Mouse (Mus musculus) stomach, postnatal 0 days (tissue): ENCODE results near the gene Hnrnpr. TPM values are rescaled to one million over a fixed set of nuclear protein-coding genes. Genes with fewer than 3 reads are reported as not detected.

Experiments used
- ATAC-seq: fragments of 200-750 bp; cut with Nextera tagmentation; 2 replicates; pipeline ENCODE4 v1.8.0; 2017; ENCODE audit not compliant: low FRiP score, low TSS enrichment
- DNase-seq: peaks from one replicate; pipeline ENCODE4 v3.0.0-alpha.2; 2016; ENCODE audit warnings: low spot score
- H3K27ac ChIP-seq: fragments of 300-500 bp; sonication (generic); replicated peaks from 2 replicates; pipeline ENCODE4 v1.5.1; 2014; ENCODE audit warnings: mild to moderate bottlenecking, control low read depth
- H3K27me3 ChIP-seq: fragments of 300-500 bp; sonication (generic); 2 replicates; pipeline ENCODE4 v1.6.1; 2014; ENCODE audit warnings: low read length; ENCODE audit not compliant: control insufficient read depth, insufficient read depth
- H3K36me3 ChIP-seq: fragments of 300-500 bp; sonication (generic); 2 replicates; pipeline ENCODE4 v1.6.1; 2014; ENCODE audit warnings: low read length, mixed read lengths; ENCODE audit not compliant: control insufficient read depth, insufficient read depth
- H3K4me1 ChIP-seq: fragments of 300-500 bp; sonication (generic); replicated peaks from 2 replicates; pipeline ENCODE4 v1.6.1; 2014; ENCODE audit warnings: antibody characterized with exemption; ENCODE audit not compliant: control insufficient read depth, insufficient read depth
- H3K4me2 ChIP-seq: fragments of 300-500 bp; sonication (generic); replicated peaks from 2 replicates; pipeline ENCODE4 v1.6.1; 2014; ENCODE audit warnings: low read depth, mild to moderate bottlenecking, control low read depth, moderate library complexity
- H3K4me3 ChIP-seq: fragments of 300-500 bp; sonication (generic); 2 replicates; pipeline ENCODE4 v1.5.1; 2014; ENCODE audit warnings: low read depth, low read length, control low read depth
- H3K9ac ChIP-seq: fragments of 300-500 bp; sonication (generic); 2 replicates; pipeline ENCODE4 v1.6.1; 2014; ENCODE audit warnings: mild to moderate bottlenecking, low read length, control low read depth, mixed read lengths
- H3K9me3 ChIP-seq: fragments of 300-500 bp; sonication (generic); 2 replicates; pipeline ENCODE4 v1.6.1; 2016; ENCODE audit warnings: low read length; ENCODE audit not compliant: control insufficient read depth
- CTCF ChIP-seq: IDR thresholded peaks from 2 replicates; pipeline ENCODE4 v1.5.1; 2016; ENCODE audit warnings: antibody characterized with exemption, low read depth, mild to moderate bottlenecking, moderate library complexity
- EP300 ChIP-seq: optimal IDR thresholded peaks from 2 replicates; pipeline ENCODE3; 2016; ENCODE audit warnings: antibody characterized with exemption
- WGBS: fragments of 180-500 bp; shearing (Covaris S2); extraction: QIAGEN DNeasy Blood & Tissue Kit; methylation state at CpG from one replicate; pipeline ENCODE4 v1.1.7; 2014; 5-methylcytosine and 5-hydroxymethylcytosine counted together
- polyA plus RNA-seq: library from polyadenylated mRNA; unstranded; fragments of >200 nt; fragmentation: Nextera tagmentation; extraction: Ambion mirVana; gene quantifications from 2 replicates; pipeline ENCODE4 v1.2.1, GENCODE M21; 2015

The Hnrnpr gene
- polyA plus RNA-seq, 1 experiment from 2014 or later: 54.8 TPM

DNA sequence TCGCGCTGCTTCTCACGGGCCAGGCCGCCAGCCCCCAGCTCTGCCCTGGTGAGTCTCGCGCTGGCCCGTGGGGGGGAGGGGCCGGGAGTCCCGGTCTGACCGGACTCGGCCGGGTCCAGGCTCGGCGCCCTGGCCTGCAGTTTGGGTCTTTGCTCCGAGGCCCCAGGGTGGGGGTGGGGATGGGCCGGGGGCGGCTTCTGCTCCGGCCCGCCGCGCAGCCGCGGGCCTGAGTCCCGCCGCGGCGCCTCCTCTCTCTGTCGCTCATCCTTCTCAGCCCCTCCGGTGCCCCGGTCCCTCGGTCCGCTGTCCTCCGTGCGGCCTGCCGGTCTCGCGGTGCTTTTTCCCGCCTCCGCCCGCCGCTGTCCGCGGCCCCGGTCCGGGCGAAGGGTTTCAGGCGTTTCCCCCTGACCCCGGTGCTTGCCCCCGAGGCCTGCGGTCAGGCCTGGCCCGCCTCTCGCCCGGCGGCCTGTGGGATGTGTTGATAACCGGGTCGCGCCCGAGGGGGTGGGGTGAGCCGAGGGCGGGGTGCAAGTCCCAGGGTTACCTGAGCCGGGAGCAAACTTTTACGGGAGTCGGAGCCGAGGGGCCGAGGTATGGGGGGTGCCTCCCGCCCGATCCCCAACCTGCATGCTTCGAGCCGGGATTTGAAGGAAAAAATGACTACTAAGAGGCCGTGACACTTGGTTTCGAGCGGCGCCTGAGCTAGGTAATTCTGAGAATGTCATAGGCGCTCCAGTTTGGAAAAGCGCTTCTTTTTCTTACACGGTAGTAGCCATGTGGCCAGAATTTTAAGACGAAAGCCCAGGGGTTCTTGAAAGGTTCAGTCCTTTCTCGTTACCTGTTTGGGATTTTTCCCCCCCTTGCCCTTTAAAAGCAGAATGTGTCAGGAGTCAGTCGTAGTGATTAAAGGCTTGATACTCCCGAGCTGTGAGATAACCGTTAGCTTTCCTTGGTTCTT is 579 bp downstream of the Hnrnpr start:
- peak; percentile 83 for DNase-seq
- no peak for TF ChIP-seq CTCF
- no peak for TF ChIP-seq EP300
- H3K4me2 ChIP-seq: peak overlapping the region; percentile 82
- peak overlapping the region; percentile 100 for H3K4me3 ChIP-seq
- no peaks in the 10 kb centered on the region for H3K27me3 ChIP-seq
- H3K4me1 ChIP-seq: peaks cover 2% of the 10 kb centered on the region; the same call in 1 of the 2 replicates
- WGBS: under 1% methylated on average over 67 of the region's 81 CpGs
- H3K9me3 ChIP-seq: no peaks in the 10 kb centered on the region
- H3K9ac ChIP-seq: peak overlapping the region; percentile 99
- H3K36me3 ChIP-seq: no peaks in the 10 kb centered on the region
- peak overlapping the region; percentile 97 for H3K27ac ChIP-seq
- peak; percentile 58 for ATAC-seq

DNA sequence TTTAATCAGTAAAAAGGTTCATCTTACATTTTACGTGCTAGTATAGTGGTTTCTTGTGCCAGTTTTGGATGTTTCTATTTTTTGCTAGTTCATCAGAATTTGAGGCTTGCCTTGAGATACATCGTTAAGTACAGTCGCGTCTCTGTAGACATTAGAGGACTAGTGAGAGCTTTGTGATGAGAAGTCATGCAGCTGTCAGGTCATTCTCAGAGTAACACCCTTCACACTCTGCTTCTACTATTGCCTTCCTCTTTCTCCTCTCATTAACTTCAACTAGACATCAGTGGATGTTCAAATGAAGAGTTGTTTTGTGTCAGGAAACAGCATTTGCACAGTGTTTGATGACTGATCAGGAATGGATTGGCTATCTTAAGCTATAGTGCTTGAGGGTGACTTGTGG is 1.9 kb downstream of the Hnrnpr start:
- H3K4me3 ChIP-seq: peak overlapping the region; percentile 100; the same call in 1 of the 2 replicates
- H3K36me3 ChIP-seq: no peaks in the 10 kb centered on the region
- no peak for DNase-seq
- TF ChIP-seq CTCF: no peak
- TF ChIP-seq EP300: no peak
- H3K4me1 ChIP-seq: peaks cover 2% of the 10 kb centered on the region; the same call in 1 of the 2 replicates
- ATAC-seq: no peak
- H3K9ac ChIP-seq: no peak overlapping the region
- peak overlapping the region; percentile 82 for H3K4me2 ChIP-seq
- H3K9me3 ChIP-seq: no peaks in the 10 kb centered on the region
- no peaks in the 10 kb centered on the region for H3K27me3 ChIP-seq
- H3K27ac ChIP-seq: no peak overlapping the region
- WGBS: 11% methylated on average over 4 of the region's 4 CpGs

DNA sequence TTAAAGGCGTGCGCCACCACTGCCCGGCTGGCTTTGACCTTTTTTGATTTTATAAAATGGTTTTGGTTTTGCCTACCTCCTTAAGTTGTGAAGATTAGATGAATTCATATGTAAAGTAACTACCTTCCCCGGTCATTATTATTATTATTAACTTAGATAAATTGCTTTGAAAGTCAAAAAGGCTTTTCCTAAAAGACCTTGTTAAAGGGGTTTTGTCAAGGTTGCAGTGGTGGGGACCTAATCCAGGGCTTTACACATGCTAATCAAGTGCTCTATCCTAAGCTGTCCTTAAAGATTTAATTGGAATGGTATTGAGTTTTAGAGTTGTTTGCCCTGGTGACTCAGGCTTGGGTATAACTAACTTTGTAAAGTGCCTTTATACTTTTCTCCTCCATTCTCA is 6.9 kb downstream of the Hnrnpr start:
- no peaks in the 10 kb centered on the region for H3K9me3 ChIP-seq
- no peaks in the 10 kb centered on the region for H3K27me3 ChIP-seq
- H3K9ac ChIP-seq: no peak overlapping the region
- H3K36me3 ChIP-seq: peaks cover 9% of the 10 kb centered on the region
- 90% methylated on average over 4 of the region's 4 CpGs for WGBS
- TF ChIP-seq EP300 (no peak), CTCF (no peak)
- H3K4me2 ChIP-seq: no peak overlapping the region
- DNase-seq (no peak), ATAC-seq (no peak)
- no peaks in the 10 kb centered on the region; the same call in 1 of the 2 replicates for H3K4me1 ChIP-seq
- H3K4me3 ChIP-seq: no peak overlapping the region
- no peak overlapping the region for H3K27ac ChIP-seq

DNA sequence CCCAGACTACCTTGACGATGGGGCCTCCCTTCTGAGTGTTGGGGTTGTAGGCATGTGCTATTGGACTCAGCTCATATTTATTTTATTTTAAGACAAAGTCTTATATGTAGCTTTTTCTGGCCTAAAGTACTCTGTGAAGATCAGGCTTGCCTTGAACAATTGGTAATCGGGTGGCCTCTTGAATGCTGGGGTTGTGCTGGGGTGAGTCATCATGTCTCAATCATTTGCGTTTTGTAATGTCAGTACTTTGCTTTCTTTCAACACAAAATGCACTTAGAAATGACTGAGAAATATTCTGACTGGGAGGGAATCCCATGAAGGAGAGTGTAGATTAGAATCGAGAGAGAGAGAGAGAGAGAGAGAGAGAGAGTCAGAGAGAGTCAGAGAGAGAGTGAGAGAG is 9.3 kb downstream of the Hnrnpr start:
- TF ChIP-seq EP300 (no peak), CTCF (no peak)
- Histone ChIP-seq H3K4me3 (no peak overlapping the region), H3K27ac (no peak overlapping the region), H3K4me2 (no peak overlapping the region), H3K9ac (no peak overlapping the region), H3K4me1 (no peaks in the 10 kb centered on the region), H3K36me3 (peaks cover 9% of the 10 kb centered on the region), H3K9me3 (no peaks in the 10 kb centered on the region), H3K27me3 (no peaks in the 10 kb centered on the region)
- ATAC-seq (no peak; the same call in 1 of the 2 replicates), DNase-seq (no peak)
- 46% methylated on average over 4 of the region's 4 CpGs for WGBS

DNA sequence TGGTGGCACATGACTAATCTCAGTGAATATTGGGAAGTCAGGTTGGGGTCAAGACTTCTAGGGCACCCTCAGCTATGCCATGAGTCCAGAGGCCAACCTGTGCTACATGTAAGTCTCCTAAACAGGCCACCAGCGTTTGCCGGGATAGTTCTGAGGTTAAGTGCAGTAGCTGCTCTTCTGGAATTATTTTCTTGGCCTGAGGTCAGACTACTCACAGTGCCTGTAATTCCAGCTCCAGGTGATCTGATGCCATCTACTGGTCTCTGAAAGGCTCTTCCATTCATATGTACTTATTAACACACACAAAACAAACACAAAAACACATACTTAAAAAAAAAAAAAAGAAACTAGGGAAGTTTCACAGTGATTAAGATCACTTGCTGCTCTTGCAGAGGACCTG is 13.5 kb downstream of the Hnrnpr start:
- 45% methylated on average over 2 of the region's 2 CpGs for WGBS
- H3K27me3 ChIP-seq: no peaks in the 10 kb centered on the region
- H3K4me1 ChIP-seq: no peaks in the 10 kb centered on the region
- no peak overlapping the region for H3K27ac ChIP-seq
- H3K9me3 ChIP-seq: no peaks in the 10 kb centered on the region
- no peak for ATAC-seq
- DNase-seq: no peak
- peaks cover 7% of the 10 kb centered on the region for H3K36me3 ChIP-seq
- H3K4me3 ChIP-seq: no peak overlapping the region
- H3K4me2 ChIP-seq: no peak overlapping the region
- no peak overlapping the region for H3K9ac ChIP-seq
- TF ChIP-seq CTCF (peak; percentile 68), EP300 (no peak)

DNA sequence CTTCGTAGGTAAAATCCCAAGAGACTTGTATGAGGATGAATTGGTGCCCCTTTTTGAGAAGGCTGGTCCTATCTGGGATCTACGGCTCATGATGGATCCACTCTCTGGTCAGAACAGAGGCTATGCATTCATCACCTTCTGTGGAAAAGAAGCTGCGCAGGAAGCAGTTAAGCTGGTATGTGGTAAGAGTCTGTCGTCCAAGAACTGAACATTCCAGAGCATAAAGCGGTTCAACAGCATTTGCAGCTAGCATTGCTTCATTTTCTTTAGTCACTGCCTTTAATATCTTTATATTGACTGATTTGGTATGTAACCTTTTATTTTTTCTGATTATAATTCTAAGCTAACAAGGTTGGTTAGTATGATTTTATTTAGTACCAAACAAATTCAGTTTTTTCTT is 16.5 kb downstream of the Hnrnpr start:
- Histone ChIP-seq H3K9me3 (no peaks in the 10 kb centered on the region), H3K9ac (no peak overlapping the region), H3K27ac (no peak overlapping the region), H3K4me2 (no peak overlapping the region), H3K27me3 (no peaks in the 10 kb centered on the region), H3K36me3 (peaks cover 9% of the 10 kb centered on the region; the same call in 1 of the 2 replicates), H3K4me3 (no peak overlapping the region), H3K4me1 (no peaks in the 10 kb centered on the region)
- TF ChIP-seq EP300 (no peak), CTCF (no peak)
- ATAC-seq (no peak), DNase-seq (no peak)
- 64% methylated on average over 5 of the region's 5 CpGs for WGBS
